ENCODE assay signal across 15 mouse cellular contexts in the genomic region with DNA sequence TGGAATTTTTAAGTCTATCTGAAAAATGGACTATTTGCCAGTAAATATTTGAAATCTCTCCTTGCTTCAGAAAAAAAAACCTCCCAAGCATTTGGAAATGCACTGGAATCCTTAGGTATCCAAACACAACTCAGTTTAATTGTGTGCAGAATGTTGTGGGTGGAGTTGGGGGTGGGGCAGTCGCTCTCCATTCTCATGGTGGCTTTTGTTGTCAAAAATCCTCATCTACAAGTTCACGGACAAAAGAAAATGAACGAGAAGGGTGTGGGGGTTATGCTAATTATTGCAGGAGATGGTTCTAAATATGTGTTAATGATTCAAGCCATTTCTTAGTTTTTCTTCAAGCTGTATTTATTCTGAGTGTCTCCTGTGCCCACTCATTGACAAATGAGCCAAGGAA. TPM values are rescaled to one million over a fixed set of nuclear protein-coding genes. Genes with fewer than 3 reads are reported as not detected.
DNase-seq lines count a peak whose midpoint lies in the region; ATAC-seq and TF ChIP-seq lines count a peak whose summit lies in the region.
"Had no signal": no experiment of that assay in that cellular context is flagged by ENCODE, and none has a peak within 500 bp of the region (broad histone marks: within the 10 kb centered on the region; RNA-seq: fewer than 3 reads in every experiment).

No protein-coding gene starts in this region.

- no peak overlapping the region; the same call in 1 of the 2 replicates for H3K4me3 ChIP-seq in forebrain, embryonic 15.5 days
- H3K4me3 ChIP-seq in hindbrain, postnatal 0 days (ENCODE audit: low read length), result no peak overlapping the region
- no peak overlapping the region for H3K4me3 ChIP-seq in neural tube, embryonic 13.5 days
- H3K4me3 ChIP-seq: erythroblast, embryonic 14.5 days; heart, embryonic 10.5 days; liver, embryonic 15.5 days had no signal

- H3K27ac ChIP-seq in forebrain, embryonic 15.5 days (replicated peaks), result peak overlapping the region; percentile 94
- H3K27ac ChIP-seq in hindbrain, postnatal 0 days, result peak overlapping the region; percentile 85
- peak overlapping the region; percentile 88 for H3K27ac ChIP-seq in neural tube, embryonic 13.5 days (replicated peaks)
- H3K27ac ChIP-seq: heart, embryonic 10.5 days; liver, embryonic 15.5 days had no signal

- intact Hi-C loops in left cerebral cortex, postnatal 36 days (cut with DNase I), result no loop called here

- peak overlapping the region; percentile 22 for H3K4me2 ChIP-seq in forebrain, embryonic 15.5 days (replicated peaks)
- H3K4me2 ChIP-seq in hindbrain, postnatal 0 days (ENCODE audit: low read depth, low read length), result peak overlapping the region; percentile 35; the same call in 1 of the 2 replicates
- peak overlapping the region; percentile 26 for H3K4me2 ChIP-seq in neural tube, embryonic 13.5 days
- H3K4me2 ChIP-seq: liver, embryonic 15.5 days had no signal

- no peak overlapping the region for H3K9ac ChIP-seq in forebrain, embryonic 15.5 days (replicated peaks)
- H3K9ac ChIP-seq in hindbrain, postnatal 0 days (replicated peaks; ENCODE audit: low read length), result no peak overlapping the region
- no peak overlapping the region for H3K9ac ChIP-seq in neural tube, embryonic 13.5 days
- H3K9ac ChIP-seq: liver, embryonic 15.5 days had no signal

- H3K36me3 ChIP-seq in forebrain, embryonic 15.5 days, result no peaks in the 10 kb centered on the region
- H3K36me3 ChIP-seq in hindbrain, postnatal 0 days (ENCODE audit: insufficient read depth, low read length), result no peaks in the 10 kb centered on the region
- H3K36me3 ChIP-seq in neural tube, embryonic 13.5 days, result no peaks in the 10 kb centered on the region
- H3K36me3 ChIP-seq: heart, embryonic 10.5 days; liver, embryonic 15.5 days had no signal

- no peak for ATAC-seq in forebrain, embryonic 15.5 days (replicated peaks)
- 0 out of 2 replicates have a peak, but pooled peaks have one; percentile 36 for ATAC-seq in hindbrain, postnatal 0 days
- 0 out of 2 replicates have a peak, but pooled peaks have one; percentile 45 for ATAC-seq in neural tube, embryonic 13.5 days (ENCODE audit: low read depth)

- peak; percentile 44 for DNase-seq in embryo, embryonic 10.5 days (ENCODE audit: low spot score)
- no peak for DNase-seq in embryo, embryonic 9.5 days (ENCODE audit: extremely low spot score)
- DNase-seq in hindbrain, postnatal 0 days (ENCODE audit: low spot score), result no peak
- no peak for DNase-seq in kidney, postnatal 14 days
- DNase-seq in right cerebral cortex, postnatal 14 days, result no peak
- no peak for DNase-seq in left cerebral cortex, postnatal 36 days (ENCODE audit: low spot score in 2 of 2)
- DNase-seq: adrenal gland, adult 8-10 months; heart, postnatal 4 days; kidney, adult 9 months; spleen, adult 18-20 months had no signal

- 2% methylated on average over 3 of the region's 3 CpGs for WGBS in forebrain, embryonic 15.5 days
- 8% methylated on average over 3 of the region's 3 CpGs for WGBS in hindbrain, postnatal 0 days
- 10% methylated on average over 3 of the region's 3 CpGs for WGBS in neural tube, embryonic 13.5 days

- no peaks in the 10 kb centered on the region for H3K27me3 ChIP-seq in forebrain, embryonic 15.5 days
- no peaks in the 10 kb centered on the region for H3K27me3 ChIP-seq in hindbrain, postnatal 0 days (ENCODE audit: insufficient read depth, low read length)
- no peaks in the 10 kb centered on the region for H3K27me3 ChIP-seq in neural tube, embryonic 13.5 days
- H3K27me3 ChIP-seq: liver, embryonic 15.5 days had no signal

- no peak for TF ChIP-seq CTCF in hindbrain, postnatal 0 days (IDR thresholded peaks at IDR 0.05; ENCODE audit: low read depth)

- no peaks in the 10 kb centered on the region for H3K9me3 ChIP-seq in forebrain, embryonic 15.5 days
- H3K9me3 ChIP-seq in hindbrain, postnatal 0 days (ENCODE audit: low read length), result no peaks in the 10 kb centered on the region
- no peaks in the 10 kb centered on the region for H3K9me3 ChIP-seq in neural tube, embryonic 13.5 days
- H3K9me3 ChIP-seq: heart, embryonic 10.5 days; liver, embryonic 15.5 days had no signal

- H3K4me1 ChIP-seq in forebrain, embryonic 15.5 days, result peaks cover 34% of the 10 kb centered on the region
- H3K4me1 ChIP-seq in hindbrain, postnatal 0 days (ENCODE audit: insufficient read depth, low read length), result peaks cover 23% of the 10 kb centered on the region
- peaks cover 30% of the 10 kb centered on the region for H3K4me1 ChIP-seq in neural tube, embryonic 13.5 days (replicated peaks)
- H3K4me1 ChIP-seq: heart, embryonic 10.5 days; liver, embryonic 15.5 days had no signal

RNA-seq across cellular contexts. Expression of gene Mapk10, which starts 49.6 kb away (rescaled TPM):
- 76.5 and 83.9 TPM in 2 replicates for polyA plus RNA-seq in forebrain, embryonic 15.5 days (2015; fragmentation: Nextera tagmentation; extraction: Ambion mirVana)
- total RNA-seq in hindbrain, postnatal 0 days (2014; rRNA removed), result 23.4 and 108 TPM in 2 replicates
- polyA plus RNA-seq in hindbrain, postnatal 0 days (2015; fragmentation: Nextera tagmentation; extraction: Ambion mirVana), result 69.6 and 80.1 TPM in 2 replicates
- 82.3 and 87.9 TPM in 2 replicates for polyA plus RNA-seq in neural tube, embryonic 13.5 days (2015; fragmentation: Nextera tagmentation; extraction: Ambion mirVana)
- 100 to 1,000 TPM; 443 to 506 TPM for total RNA-seq in left cerebral cortex, postnatal 36 days (2021)
- polyA plus RNA-seq: erythroblast, embryonic 14.5 days had no signal
